Mouse (Mus musculus) 3T3-L1 (cell line): ENCODE measurements around the gene Lipk.
A peak's percentile ranks its signal among the peaks of the same experiment; 100 is the strongest.

Experiments used
- DNase-seq: peaks from one replicate; pipeline ENCODE4 v3.0.0-alpha.2; 2015; ENCODE audit warnings: low read depth, low spot score

Lipk gene

DNA sequence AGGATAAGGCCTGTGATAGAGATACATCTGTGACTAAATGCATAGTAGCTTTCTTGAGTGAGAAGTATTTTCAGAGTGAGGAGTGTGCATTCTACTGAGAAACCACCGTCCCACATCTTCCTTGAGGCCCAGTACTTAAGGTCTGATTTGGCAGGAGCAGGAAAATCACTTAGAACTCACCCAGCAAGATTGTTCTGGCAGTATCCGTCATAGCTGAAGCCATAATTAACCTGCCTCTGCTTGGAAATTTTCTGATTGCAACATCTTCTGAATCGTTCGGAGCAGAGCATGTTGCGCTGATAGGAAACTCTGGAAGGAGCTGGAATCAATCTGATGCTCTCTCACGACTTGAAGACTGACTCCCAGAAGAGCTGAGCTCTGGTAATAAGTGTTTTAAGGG, at the start of gene Lipk:
Gene Lipk, plus strand, starts transcription at position 289 of the 400 bp plus-strand sequence.
- DNase-seq = no peak

DNA sequence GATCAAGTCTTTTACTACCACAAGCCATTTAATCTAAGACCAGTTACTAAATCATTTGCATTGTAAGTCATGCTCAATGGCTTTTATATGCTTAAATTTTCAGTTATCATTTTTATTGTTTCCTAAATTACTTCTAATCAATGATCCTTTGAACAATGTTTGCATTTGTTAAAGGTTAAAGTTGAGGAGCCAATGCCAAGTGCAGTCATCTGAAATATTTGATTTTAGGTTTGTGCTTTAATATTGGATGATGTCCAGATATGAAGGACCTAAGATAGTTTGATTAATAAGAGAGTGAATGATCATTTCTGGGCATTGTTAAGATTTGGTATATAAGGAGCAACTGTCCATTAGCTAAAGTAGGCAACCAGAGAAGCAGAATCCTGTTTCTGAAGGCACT, 47.2 kb upstream of the Lipk start, which contains the start of gene Lipf:
Gene Lipf, plus strand, starts transcription at position 301 of the 400 bp plus-strand sequence.
- DNase-seq = no peak

DNA sequence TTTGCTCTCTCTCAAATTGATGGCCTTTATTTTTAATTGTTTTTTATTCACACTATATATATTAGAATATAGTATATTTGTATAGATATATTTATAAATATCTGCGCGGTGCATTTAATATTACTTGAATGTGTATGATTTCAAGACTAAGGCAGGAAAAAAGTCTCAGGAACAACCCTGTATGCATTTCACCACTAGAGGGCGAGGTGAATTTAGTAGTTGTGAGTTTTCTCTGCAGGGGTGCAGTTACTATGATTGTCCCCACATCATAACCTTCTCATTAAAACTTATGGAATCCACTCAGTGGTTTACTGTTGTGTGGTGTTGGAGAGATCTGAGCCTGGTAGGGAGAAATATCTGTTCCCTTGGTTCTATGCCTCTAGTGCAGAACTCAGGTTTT, 29.1 kb upstream of the Lipk start:
- peak; percentile 71 for DNase-seq

DNA sequence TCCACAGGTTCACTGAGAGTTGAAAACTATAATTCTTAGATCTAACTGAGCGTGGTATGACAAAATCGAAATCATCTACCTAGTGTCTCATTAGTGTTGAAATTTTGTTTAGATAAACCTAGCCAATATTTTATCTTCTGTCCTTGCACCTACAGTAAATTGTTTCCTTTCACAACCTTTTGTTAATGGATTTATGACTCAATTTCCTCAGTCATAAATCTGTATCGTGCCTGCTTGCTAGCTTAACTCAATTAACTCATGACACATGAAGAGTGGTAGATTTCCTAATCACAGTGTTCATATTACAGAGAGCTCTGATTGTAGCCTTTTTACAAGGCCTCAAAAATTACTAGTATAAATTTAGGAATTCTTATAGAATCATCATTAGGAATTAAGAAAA, 25.0 kb upstream of the Lipk start:
- no peak for DNase-seq

DNA sequence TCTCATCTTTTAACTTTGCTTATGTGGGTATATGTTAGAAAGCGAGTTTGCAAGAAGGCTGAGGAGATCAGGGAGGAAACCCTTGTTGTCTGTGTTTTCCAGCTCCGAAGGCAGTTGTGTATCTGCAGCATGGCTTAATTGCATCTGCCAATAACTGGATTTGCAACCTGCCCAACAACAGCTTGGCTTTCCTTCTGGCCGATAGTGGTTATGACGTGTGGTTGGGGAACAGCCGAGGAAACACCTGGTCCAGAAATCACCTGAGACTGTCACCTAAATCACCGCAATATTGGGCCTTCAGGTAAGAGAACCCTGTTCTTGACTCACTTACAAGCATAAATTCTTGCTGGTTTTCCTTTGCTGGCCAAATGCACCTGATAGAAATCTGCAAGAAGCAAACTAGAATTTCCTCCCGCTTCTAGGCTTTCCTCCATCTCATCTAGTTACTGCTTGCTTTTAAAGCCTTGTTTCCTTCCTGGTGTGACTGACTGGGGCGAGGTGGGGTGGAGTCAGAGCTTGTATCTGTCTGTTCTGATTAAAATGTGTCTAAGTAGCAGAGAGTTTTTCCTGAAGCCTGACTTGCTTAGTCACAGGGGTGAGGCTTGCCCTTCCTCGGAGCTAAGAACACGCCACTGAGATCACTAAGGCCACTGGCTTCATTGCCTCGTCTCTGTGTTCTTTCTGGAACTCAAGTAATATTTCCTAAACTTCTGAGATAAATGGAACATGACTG, 13.5 kb downstream of the Lipk start:
- no peak for DNase-seq

DNA sequence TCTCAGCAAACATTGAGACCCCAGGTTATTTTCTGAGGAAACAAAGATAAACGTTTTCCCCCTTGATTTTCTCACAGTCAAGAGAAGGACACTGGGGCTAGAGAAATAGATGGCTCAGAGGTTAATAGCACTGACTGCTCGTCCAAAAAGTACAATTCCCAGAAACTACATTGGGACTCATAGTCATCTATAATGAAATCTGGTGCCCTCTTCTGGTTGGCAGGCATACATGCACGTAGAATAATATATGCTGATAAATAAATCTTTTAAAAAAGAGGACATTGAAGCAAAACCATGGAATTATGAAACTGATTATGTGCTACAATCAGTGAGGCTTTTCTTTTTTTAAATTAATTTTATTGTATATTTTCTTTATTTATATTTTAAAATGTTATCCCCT, 14.7 kb downstream of the Lipk start:
- DNase-seq = peak; percentile 60

DNA sequence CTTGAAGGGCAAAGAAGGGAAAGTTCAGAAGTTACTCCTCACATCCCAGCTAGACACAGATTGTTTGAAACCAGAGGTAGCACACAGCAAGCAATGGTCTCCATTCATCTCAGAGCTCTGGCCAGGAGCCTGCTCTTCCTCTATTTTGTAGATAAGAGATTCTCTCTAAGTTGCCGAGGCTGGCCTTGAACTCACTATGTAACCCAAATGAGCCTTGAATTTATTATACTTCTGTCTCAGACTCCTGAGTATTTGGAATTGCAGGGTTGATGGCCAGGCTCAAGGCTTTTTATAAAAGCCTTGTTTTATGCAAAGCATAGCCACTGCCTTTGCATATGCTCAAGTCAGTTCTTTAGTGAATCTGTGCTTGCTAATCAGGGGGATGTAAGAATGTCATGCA, 31.6 kb downstream of the Lipk start:
- no peak for DNase-seq

DNA sequence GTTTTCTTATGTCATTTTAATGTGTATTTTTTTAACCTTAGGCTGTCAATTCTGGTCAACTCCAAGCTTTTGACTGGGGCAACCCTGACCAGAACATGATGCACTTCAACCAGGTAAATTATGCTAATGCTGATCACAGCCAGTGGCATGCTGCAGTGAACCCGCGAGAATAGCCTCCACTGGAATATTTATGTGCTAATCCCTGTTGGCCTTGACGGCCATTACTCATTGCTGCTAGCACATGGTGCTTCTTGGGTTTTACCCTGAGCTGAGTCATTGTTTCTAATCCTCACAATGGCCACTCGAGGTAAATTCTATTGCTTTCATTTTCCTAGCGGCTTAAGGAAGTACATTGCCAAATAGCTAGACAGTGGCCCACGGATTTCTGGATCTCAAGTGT, 34.9 kb downstream of the Lipk start:
- peak; percentile 88 for DNase-seq

DNA sequence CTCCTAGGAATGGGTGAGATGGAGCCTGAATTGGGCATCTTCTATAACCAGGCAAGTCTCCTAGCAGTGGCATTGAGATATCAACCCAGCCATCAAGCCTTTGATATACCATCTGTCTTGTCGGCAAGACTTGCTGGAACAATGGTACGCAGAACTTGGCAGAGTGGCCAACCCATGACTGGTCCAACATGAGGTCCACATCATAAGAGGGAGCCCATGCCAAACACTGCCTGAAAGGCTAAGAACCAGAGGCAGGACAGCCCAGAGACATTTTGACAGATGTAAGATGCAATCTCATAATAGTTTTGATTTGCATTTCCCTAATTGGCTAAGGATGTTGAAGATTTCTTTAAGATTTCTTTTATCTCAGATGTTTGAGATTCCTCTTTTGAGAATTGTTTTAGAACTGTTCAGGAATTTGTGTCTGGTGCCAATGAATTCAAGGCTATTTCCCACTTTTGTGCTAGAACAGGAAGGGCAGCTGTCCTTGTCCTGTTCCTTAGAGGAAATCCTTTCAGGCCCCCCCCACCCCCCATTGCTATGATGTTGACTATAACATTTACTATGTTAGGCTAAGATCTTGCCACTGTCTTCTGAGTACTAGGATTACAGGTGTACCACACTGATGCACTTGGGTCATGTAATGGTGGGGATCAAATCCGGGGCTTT, 41.4 kb downstream of the Lipk start:
- no peak for DNase-seq

DNA sequence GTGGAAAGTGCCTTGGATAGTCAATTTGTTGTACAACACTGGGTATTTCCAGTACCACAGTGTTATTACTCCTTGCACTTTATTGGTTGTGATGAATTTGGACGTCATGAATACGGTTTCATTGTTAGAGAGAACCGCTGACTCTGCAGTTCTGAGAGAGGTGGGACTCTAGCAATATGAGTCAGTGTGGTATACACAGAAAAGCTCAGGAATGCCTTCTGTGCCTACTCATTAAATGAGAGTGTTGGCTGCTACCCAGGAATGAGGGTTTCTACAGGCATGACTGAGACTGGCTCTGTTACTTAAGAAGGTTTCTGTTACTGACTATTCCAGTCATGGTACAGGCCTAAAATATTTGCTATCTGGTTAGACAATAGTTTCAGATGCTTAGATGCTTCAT, 43.4 kb downstream of the Lipk start:
- DNase-seq = peak; percentile 99

DNA sequence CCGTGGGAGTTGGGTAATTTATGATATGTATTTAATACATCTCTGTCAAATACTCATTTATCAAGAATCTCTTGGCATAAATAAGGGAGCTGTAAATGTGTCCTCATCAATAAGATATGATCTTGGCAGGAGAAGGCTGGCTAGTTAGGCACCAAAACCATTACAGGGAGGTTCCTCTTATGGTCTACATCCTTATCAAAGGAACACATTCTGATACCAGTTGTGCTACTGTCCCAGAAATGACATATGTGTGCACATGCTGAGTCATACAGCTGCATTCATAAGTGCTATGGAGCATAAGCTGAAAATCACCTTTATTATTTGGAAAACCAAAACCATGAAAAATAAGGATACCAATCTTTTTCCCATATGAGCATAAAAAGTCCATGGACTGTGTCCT, 55.5 kb downstream of the Lipk start:
- DNase-seq = no peak

DNA sequence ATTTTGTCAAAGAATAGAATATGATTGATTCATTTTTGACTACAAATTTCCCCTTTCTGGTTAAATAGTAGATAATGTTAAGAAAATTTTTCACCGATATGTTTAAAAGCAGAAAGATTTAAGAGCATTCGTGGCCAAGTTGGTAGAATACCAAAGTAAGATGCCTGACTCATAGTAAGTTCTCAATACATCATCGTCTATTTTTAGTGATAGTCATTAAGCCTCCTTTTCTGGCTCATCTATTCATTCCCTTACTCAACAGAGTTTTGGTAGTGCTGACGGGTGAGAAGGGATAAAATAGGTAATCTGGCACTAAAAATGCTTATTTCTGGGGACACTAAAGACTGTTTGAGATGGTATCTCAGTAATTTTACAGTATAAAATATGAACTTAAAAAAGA, 56.0 kb downstream of the Lipk start:
- peak; percentile 60 for DNase-seq

DNA sequence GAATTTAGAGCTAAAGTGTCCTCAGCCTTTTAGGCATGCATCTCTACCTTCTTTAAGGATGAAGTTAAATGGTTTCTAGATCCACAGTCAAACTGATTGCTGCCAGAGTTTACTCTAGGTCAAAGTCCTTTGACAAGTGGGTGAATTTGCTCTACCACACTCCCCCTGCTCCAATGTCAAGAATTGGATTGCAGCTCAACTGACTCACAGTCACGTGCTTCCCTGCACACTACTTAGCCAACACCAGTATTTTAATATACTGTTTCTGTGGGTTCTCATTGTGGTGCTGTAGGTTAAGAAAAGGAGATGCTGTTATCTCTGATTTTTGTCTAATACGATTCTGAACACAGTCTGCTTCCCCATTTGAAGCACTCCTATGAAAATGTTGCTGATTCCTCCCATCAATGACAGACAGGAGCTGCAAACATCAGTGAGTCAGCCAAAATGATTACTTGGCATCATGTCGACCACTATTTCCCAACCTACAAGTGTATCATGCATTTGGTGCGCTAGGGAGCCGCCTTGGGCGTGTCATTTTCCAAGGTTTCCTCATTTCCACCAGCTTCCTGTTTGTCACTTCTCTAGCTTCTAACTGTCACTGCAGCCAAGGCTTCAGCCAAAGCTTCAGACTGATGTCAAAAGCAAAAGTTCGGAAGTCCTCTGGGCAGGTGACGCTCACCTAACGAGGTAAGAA, 58.8 kb downstream of the Lipk start, which contains the start of gene Lipn:
Gene Lipn, plus strand, starts transcription at position 580 of the 694 bp plus-strand sequence.
- peak; percentile 63 for DNase-seq

DNA sequence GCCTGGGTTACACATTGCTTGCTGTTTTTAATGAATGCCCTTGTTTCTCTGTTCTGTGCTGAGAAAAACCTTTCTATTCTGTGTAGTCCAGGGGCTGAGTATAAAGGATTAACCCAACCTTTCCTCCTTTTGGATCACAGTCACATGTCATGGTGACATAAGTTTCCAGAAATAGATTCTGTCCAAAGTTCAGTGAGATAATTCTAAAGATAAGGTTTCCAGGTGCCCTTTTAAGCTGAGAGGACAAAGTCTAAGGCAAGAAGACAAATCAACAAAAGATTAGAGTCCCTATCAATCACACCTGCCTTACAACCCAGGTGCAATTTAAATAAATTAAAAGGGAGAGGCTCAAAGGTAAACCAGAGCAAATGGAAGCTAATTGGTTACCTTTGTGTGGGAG, 66.1 kb downstream of the Lipk start:
- no peak for DNase-seq

DNA sequence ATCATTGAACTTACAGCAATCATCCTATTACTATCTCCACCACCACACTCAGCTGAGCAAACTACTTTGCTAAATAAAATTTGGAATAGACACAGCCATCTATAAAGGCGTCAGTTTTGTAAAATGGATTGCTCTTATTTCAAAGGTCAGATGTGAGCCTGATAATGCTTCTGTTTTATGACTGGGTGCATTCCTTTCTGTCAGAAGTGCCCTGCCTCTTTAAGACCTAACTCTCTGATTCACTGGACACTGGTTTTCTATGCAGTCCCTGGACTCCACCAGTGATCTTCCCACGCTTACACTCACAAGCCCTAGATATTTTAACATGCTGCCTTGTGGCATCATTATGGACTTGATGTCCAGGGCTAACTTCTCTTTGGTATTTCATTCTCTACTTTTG, 70.0 kb downstream of the Lipk start:
- no peak for DNase-seq

DNA sequence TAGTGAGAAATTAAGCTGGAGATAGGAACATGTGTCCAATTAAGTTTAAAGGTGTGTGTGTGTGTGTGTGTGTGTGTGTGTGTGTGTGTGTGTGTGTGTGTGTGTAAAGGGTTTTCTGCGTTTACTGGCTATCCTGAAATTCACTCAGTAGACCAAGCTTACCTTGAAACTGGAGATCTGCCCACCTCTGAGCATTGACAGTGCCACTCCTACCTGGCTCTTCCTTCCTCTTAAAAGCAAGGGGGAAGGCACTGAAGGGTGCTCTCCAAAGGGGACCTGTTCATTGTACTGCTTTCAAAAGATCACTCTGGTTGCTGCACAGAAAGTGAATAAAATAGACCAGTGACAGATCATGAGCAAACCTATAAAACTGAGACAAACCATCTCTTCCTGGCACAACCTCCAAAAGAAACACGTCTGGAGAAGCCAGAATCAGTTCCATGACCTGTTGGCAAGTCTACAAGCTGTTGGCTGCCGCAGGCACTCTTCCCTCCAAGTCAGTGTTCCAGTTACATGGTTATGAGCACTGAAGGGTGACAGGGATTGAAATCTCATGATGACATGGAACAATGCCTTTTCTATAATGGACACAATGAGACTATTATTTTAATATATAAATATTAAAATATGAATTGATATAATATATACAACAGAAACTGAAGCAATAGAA, 81.1 kb downstream of the Lipk start:
- DNase-seq = no peak

DNA sequence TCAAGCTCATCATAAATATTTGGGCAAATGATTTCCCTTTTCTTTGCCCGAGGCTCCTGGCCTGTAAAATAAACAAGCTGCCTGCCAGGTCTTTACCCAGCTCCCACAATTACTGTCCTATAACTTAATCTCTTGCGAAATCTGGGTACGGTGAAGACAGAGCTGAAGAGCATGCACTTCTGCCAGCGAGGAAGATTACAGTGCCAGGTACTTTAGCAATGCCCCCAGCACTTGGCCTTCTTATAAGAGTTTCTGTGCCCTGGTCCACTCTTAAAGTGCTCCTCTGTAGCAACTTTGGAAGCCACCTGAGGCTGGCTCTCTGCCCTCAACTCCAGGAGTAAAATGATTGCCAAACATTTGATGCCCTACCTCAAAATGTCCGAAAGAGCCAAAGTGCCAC, 87.3 kb downstream of the Lipk start:
- DNase-seq = peak; percentile 8

DNA sequence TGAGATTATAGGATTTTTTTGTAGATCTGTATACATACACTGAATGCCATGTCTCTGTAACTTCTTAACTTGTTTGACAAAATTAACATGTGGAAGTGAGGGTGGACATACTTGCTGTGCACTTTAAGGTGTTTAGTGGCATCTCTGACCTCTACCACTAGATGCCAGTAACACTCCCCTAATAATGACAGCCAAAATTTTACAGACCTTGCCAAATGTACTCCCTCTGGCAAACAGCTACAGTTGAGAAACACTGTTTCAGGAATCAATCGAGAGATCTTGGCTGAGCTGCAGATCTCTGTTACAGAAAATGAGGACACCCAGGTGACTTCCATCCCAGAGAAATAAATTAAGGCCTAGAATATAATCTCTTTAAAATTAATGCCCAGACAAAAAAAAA, 88.1 kb downstream of the Lipk start:
- peak; percentile 47 for DNase-seq
